Mouse (Mus musculus): ENCODE results near the gene Tmem184b. TPM values are rescaled to one million over a fixed set of nuclear protein-coding genes. Genes with fewer than 3 reads are reported as not detected.
A peak's percentile ranks its signal among the peaks of the same experiment; 100 is the strongest.

The Tmem184b gene
- total and polyA plus RNA-seq, 3 experiments: 7.1 to 42.7 (median 21.1) TPM

- peaks cover 20 to 72% of the 10 kb centered on the region in 2 experiments for H3K36me3 ChIP-seq (replicated peaks in 1 of 2; ENCODE audit: control insufficient read depth in 1 of 2, insufficient read depth in 1 of 2, low read length in 1 of 2)
- H3K4me2 ChIP-seq (ENCODE audit: insufficient read depth, low read depth, poor library complexity, severe bottlenecking): peak overlapping the region; percentile 17
- H3K9ac ChIP-seq (ENCODE audit: insufficient read depth, low read depth): no peak overlapping the region
- no peaks in the 10 kb centered on the region for H3K27me3 ChIP-seq (replicated peaks)
- H3K4me1 ChIP-seq (ENCODE audit: control insufficient read depth in 1 of 2, insufficient read depth in 2 of 2): peaks cover 20 to 36% of the 10 kb centered on the region in 2 experiments
- H3K9me3 ChIP-seq (replicated peaks; ENCODE audit: low read length): peaks cover 2% of the 10 kb centered on the region
- peak; percentile 24 for DNase-seq (ENCODE audit: extremely low read depth)
- in situ Hi-C loops (cut with MboI; ENCODE audit: low pct_ligation_motif_present, low pct_unique_long_range_greater_than_20kb, low sequenced_read_pairs) (no loop called here), dilution Hi-C loops (cut with MboI; ENCODE audit: extremely low pct_ligation_motif_present, extremely low pct_unique_long_range_greater_than_20kb, low sequenced_read_pairs) (no loop called here)
- H3K79me2 ChIP-seq (replicated peaks; ENCODE audit: control insufficient read depth, extremely low read depth, insufficient read depth, poor library complexity, severe bottlenecking): peaks cover 14% of the 10 kb centered on the region
- TF ChIP-seq NELFE (IDR thresholded peaks at IDR 0.05; ENCODE audit: low read depth, low read length) (no peak), PAX5 (IDR thresholded peaks at IDR 0.05; ENCODE audit: low read length) (no peak), JUN (IDR thresholded peaks at IDR 0.05; ENCODE audit: insufficient read depth, low read depth, low read length) (no peak), MAX (IDR thresholded peaks at IDR 0.05; ENCODE audit: low read length) (no peak), ELF1 (IDR thresholded peaks at IDR 0.05; ENCODE audit: low read depth, low read length) (no peak), JUND (conservative IDR thresholded peaks at IDR 0.05; ENCODE audit: low read depth, low read length) (no peak), ETS1 (conservative IDR thresholded peaks at IDR 0.05; ENCODE audit: low read depth, low read length) (no peak)
- peak overlapping the region; percentile 36; the same call in 1 of the 2 replicates for H3K27ac ChIP-seq (ENCODE audit: insufficient read depth, low read depth)
- H3K4me3 ChIP-seq (replicated peaks in 1 of 3; ENCODE audit: low read depth in 2 of 3, low read length in 2 of 3, poor library complexity in 1 of 3): peak overlapping the region in 1 of 3 experiments; percentile 28
Observed at GRCm38 (mm10) chr15:79381644-79382043, 21.7 kb downstream of the Tmem184b start.

GRCm38 (mm10) chr15:79380468-79381444 lies 22.6 kb downstream of the Tmem184b start:
- Histone ChIP-seq H3K27me3 (replicated peaks) (no peaks in the 10 kb centered on the region), H3K27ac (ENCODE audit: insufficient read depth, low read depth) (no peak overlapping the region), H3K9ac (ENCODE audit: insufficient read depth, low read depth) (no peak overlapping the region), H3K36me3 (replicated peaks in 1 of 2; ENCODE audit: control insufficient read depth in 1 of 2, insufficient read depth in 1 of 2, low read length in 1 of 2) (peaks cover 27 to 72% of the 10 kb centered on the region in 2 experiments), H3K4me3 (replicated peaks in 1 of 3; ENCODE audit: low read depth in 2 of 3, low read length in 2 of 3, poor library complexity in 1 of 3) (no peak overlapping the region), H3K79me2 (replicated peaks; ENCODE audit: control insufficient read depth, extremely low read depth, insufficient read depth, poor library complexity, severe bottlenecking) (peaks cover 14% of the 10 kb centered on the region), H3K4me1 (ENCODE audit: control insufficient read depth in 1 of 2, insufficient read depth in 2 of 2) (peaks cover 20 to 29% of the 10 kb centered on the region in 2 experiments), H3K4me2 (ENCODE audit: insufficient read depth, low read depth, poor library complexity, severe bottlenecking) (peak overlapping the region; percentile 7; the same call in 1 of the 2 replicates), H3K9me3 (replicated peaks; ENCODE audit: low read length) (peaks cover 2% of the 10 kb centered on the region)
- in situ Hi-C loops (cut with MboI; ENCODE audit: low pct_ligation_motif_present, low pct_unique_long_range_greater_than_20kb, low sequenced_read_pairs) (no loop called here), dilution Hi-C loops (cut with MboI; ENCODE audit: extremely low pct_ligation_motif_present, extremely low pct_unique_long_range_greater_than_20kb, low sequenced_read_pairs) (no loop called here)
- TF ChIP-seq MXI1 (IDR thresholded peaks at IDR 0.05; ENCODE audit: low read depth, low read length): no peak
- 0 out of 2 replicates have a peak, but pooled peaks have one; percentile 9 for TF ChIP-seq BHLHE40 (IDR thresholded peaks at IDR 0.05; ENCODE audit: low read depth, low read length)
- TF ChIP-seq EP300 (IDR thresholded peaks at IDR 0.05; ENCODE audit: low read length): no peak
- TF ChIP-seq CTCF (conservative IDR thresholded peaks at IDR 0.05 in 1 of 2, IDR thresholded peaks at IDR 0.05 in 1 of 2; ENCODE audit: low read depth in 2 of 2, low read length in 2 of 2): peak; percentile 41 to 81
- no peak for TF ChIP-seq RCOR1 (conservative IDR thresholded peaks at IDR 0.05; ENCODE audit: low read depth, low read length)
- TF ChIP-seq KAT2A (IDR thresholded peaks at IDR 0.05; ENCODE audit: insufficient replicate concordance, low read length): no peak
- TF ChIP-seq MAX (IDR thresholded peaks at IDR 0.05; ENCODE audit: low read length): no peak
- peak; percentile 46; the same call in 1 of the 2 replicates for TF ChIP-seq SIN3A (IDR thresholded peaks at IDR 0.05; ENCODE audit: low read length)
- TF ChIP-seq ZMIZ1 (IDR thresholded peaks at IDR 0.05; ENCODE audit: low read depth, low read length): no peak
- TF ChIP-seq UBTF (IDR thresholded peaks at IDR 0.05; ENCODE audit: low read depth, low read length): no peak
- TF ChIP-seq RAD21 (IDR thresholded peaks at IDR 0.05; ENCODE audit: low read depth, low read length): peak; percentile 53
- peak; percentile 78 for TF ChIP-seq SMC3 (IDR thresholded peaks at IDR 0.05; ENCODE audit: low read depth, low read length)
- peak; percentile 62 for TF ChIP-seq USF1 (IDR thresholded peaks at IDR 0.05; ENCODE audit: low read depth, low read length)
- DNase-seq (ENCODE audit: extremely low read depth): peak; percentile 77
